25 mouse cellular contexts compared by ENCODE assay signal in the genomic region with DNA sequence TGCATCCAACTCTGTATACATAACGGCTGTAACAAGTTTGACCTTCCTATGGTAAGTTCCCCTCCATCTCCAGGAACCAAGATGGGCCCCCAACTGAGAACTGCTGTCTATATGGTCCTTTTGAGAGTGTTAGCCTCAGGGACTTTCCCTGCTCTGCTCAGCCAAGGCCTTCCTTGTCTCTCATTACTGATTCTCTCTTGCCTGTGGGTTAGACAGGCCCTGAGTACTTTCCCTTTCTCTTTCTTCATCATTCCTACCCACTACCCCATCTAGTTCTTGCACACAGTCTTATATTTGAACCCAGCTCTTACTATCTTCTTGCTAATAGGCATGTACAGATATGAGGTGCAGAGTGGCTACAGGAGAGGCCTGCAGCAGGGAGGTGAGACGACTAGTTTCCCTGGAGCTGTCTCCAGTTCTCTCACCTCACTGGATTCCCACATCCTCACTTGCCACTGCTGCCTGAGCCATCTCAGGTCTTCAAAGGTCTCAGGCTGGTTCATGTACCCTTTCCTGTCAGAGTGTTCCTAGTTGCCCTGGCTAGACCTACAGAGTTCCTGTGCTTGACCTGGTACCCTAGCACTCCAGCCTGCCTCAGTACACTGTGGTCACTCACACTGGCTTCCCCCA.
DNase-seq lines count a peak whose midpoint lies in the region; ATAC-seq lines count a peak whose summit lies in the region.
"Had no signal": no experiment of that assay in that cellular context is flagged by ENCODE, and none has a peak within 500 bp of the region (broad histone marks: within the 10 kb centered on the region; RNA-seq: fewer than 3 reads in every experiment).

No protein-coding gene starts in this region.

- H3K9me3 ChIP-seq in intestine, embryonic 14.5 days (ENCODE audit: control insufficient read depth, low read length): no peaks in the 10 kb centered on the region
- H3K9me3 ChIP-seq in intestine, embryonic 15.5 days: no peaks in the 10 kb centered on the region
- H3K9me3 ChIP-seq: embryonic facial prominence, embryonic 15.5 days; forebrain, embryonic 12.5 days; heart, embryonic 15.5 days had no signal

- no peaks in the 10 kb centered on the region for H3K4me1 ChIP-seq in intestine, embryonic 14.5 days (replicated peaks; ENCODE audit: control insufficient read depth, insufficient read depth, low read length)
- H3K4me1 ChIP-seq in intestine, embryonic 15.5 days (replicated peaks): no peaks in the 10 kb centered on the region
- H3K4me1 ChIP-seq: embryonic facial prominence, embryonic 15.5 days; forebrain, embryonic 12.5 days; heart, embryonic 15.5 days; hindbrain, embryonic 10.5 days had no signal

- 64% methylated on average over 2 of the region's 2 CpGs for WGBS in intestine, embryonic 14.5 days
- 61% methylated on average over 2 of the region's 2 CpGs for WGBS in intestine, embryonic 15.5 days

- peak; percentile 21 for DNase-seq in intestine, embryonic 14.5 days (ENCODE audit: low spot score)
- peak; percentile 46 for DNase-seq in induced T-regulatory cell, adult 2 months (ENCODE audit: low read depth)
- DNase-seq in frontal cortex, adult 2 months (ENCODE audit: extremely low spot score in 1 of 2, low spot score in 1 of 2): no peak
- no peak for DNase-seq in neural tube, embryonic 10.5 days (ENCODE audit: extremely low spot score, low spot score)
- DNase-seq: adrenal gland, adult 8-10 months; adrenal gland, postnatal 36 days; cerebellum, adult 2 months; cerebellum, postnatal 10 days; embryo, embryonic 11 days; forebrain, postnatal 0 days; gastrocnemius, adult 2 months; gastrocnemius, postnatal 25 days; heart, postnatal 14 days; kidney, adult 18-20 months had no signal

- H3K36me3 ChIP-seq in intestine, embryonic 14.5 days (ENCODE audit: control insufficient read depth, insufficient read depth, low read length): no peaks in the 10 kb centered on the region
- H3K36me3 ChIP-seq in intestine, embryonic 15.5 days: no peaks in the 10 kb centered on the region
- H3K36me3 ChIP-seq: embryonic facial prominence, embryonic 15.5 days; forebrain, embryonic 12.5 days; heart, embryonic 15.5 days; hindbrain, embryonic 10.5 days had no signal

- no peak overlapping the region for H3K4me3 ChIP-seq in intestine, embryonic 14.5 days (ENCODE audit: low read depth, low read length)
- H3K4me3 ChIP-seq in intestine, embryonic 15.5 days (replicated peaks): no peak overlapping the region
- H3K4me3 ChIP-seq: embryonic facial prominence, embryonic 15.5 days; erythroblast, embryonic 14.5 days; forebrain, embryonic 12.5 days; gastrocnemius, adult 2 months; heart, embryonic 15.5 days; hindbrain, embryonic 10.5 days had no signal

- no peak overlapping the region for H3K27ac ChIP-seq in intestine, embryonic 14.5 days (ENCODE audit: low read depth)
- H3K27ac ChIP-seq in intestine, embryonic 15.5 days: no peak overlapping the region
- H3K27ac ChIP-seq: embryonic facial prominence, embryonic 15.5 days; forebrain, embryonic 12.5 days; gastrocnemius, adult 2 months; heart, embryonic 15.5 days; hindbrain, embryonic 10.5 days; hindbrain, embryonic 14.5 days had no signal

- H3K4me2 ChIP-seq in intestine, embryonic 14.5 days (ENCODE audit: low read length): no peak overlapping the region
- H3K4me2 ChIP-seq in intestine, embryonic 15.5 days (replicated peaks): no peak overlapping the region
- H3K4me2 ChIP-seq: embryonic facial prominence, embryonic 15.5 days; forebrain, embryonic 12.5 days; heart, embryonic 11.5 days; heart, embryonic 15.5 days; hindbrain, embryonic 14.5 days had no signal

- no peak overlapping the region for H3K9ac ChIP-seq in intestine, embryonic 14.5 days (ENCODE audit: low read length)
- H3K9ac ChIP-seq in intestine, embryonic 15.5 days: no peak overlapping the region
- H3K9ac ChIP-seq: embryonic facial prominence, embryonic 15.5 days; forebrain, embryonic 12.5 days; forebrain, postnatal 0 days; heart, embryonic 15.5 days; hindbrain, embryonic 14.5 days had no signal

- ATAC-seq in intestine, embryonic 14.5 days (replicated peaks; ENCODE audit: low FRiP score, low TSS enrichment, low read depth): no peak
- ATAC-seq in intestine, embryonic 15.5 days: no peak
- peak; percentile 93 for ATAC-seq in CD4-positive, CD25-positive, alpha-beta regulatory T cell, adult 4 months
- no peak for ATAC-seq in erythroid progenitor cell, adult 5-6 weeks (replicated peaks; ENCODE audit: low FRiP score, poor library complexity, severe bottlenecking)
- ATAC-seq: forebrain, postnatal 0 days; Patski had no signal

- H3K27me3 ChIP-seq in intestine, embryonic 14.5 days (replicated peaks; ENCODE audit: control insufficient read depth, insufficient read depth, low read length): no peaks in the 10 kb centered on the region
- H3K27me3 ChIP-seq in intestine, embryonic 15.5 days (replicated peaks): no peaks in the 10 kb centered on the region
- H3K27me3 ChIP-seq: embryonic facial prominence, embryonic 15.5 days; forebrain, embryonic 12.5 days; heart, embryonic 15.5 days; Patski had no signal

Comparison
In these comparisons a context has a peak if more than half of its experiments do, and no peak if none do; other contexts are left out.
1. DNase-seq: peak in intestine, embryonic 14.5 days (single experiment) and induced T-regulatory cell, adult 2 months (single experiment); none in frontal cortex, adult 2 months (0 of 2) and neural tube, embryonic 10.5 days (single experiment).